Mouse (Mus musculus) neural tube, embryonic 10.5 days (tissue): ENCODE results near the gene Hgd.

Experiments
- DNase-seq: peaks from one replicate; pipeline ENCODE4 v3.0.0-alpha.2; 2017; ENCODE audit warnings: low spot score; ENCODE audit errors: extremely low spot score

Gene Hgd

GRCm38 (mm10) chr16:37579994-37580393 is at the start of gene Hgd:
TSS of gene Hgd (plus strand) at chr16:37580153.
- DNase-seq, result no peak

DNA sequence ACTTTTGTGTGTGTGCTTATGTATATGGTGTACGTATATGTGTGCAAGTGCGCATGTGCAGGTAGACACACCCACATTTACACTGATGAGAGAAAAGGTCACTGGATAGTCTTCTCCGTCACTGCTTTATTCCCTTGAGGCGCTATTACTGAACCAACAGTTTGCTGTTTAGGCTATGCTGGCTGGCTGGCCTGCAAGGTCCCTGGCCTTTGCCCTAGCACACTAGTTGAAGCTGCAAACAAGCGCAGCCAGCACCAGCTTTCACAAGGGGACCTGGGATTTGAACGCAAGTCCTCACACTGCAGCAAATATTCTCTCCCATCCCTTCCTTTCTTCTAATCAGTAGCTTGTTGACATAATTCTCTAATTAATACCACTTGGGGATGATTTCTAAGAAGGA is 49.8 kb upstream of the Hgd start:
- no peak for DNase-seq

- no peak for DNase-seq
Measured at GRCm38 (mm10) chr16:37532046-37532445, 47.9 kb upstream of the Hgd start.

GRCm38 (mm10) chr16:37533369-37534068 is 46.4 kb upstream of the Hgd start:
- no peak for DNase-seq

DNA sequence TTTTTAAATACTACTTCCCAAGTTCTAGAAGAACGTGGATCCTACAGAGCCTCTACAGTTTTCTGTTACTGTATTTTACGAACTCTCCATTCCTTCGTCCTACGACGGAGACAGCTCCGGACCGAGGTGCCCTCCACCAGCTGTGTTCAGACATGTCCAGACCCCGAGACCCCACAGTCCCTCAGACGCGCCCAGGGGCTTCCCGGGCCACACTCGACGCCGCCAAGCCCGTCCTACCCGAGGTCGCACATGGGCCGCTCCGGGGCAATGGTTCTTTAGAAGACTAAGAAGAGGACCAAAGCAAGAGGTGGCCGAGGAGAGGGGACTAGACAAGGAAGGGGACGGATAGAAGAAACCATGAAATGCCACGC is 40.7 kb upstream of the Hgd start:
- DNase-seq, result no peak

DNA sequence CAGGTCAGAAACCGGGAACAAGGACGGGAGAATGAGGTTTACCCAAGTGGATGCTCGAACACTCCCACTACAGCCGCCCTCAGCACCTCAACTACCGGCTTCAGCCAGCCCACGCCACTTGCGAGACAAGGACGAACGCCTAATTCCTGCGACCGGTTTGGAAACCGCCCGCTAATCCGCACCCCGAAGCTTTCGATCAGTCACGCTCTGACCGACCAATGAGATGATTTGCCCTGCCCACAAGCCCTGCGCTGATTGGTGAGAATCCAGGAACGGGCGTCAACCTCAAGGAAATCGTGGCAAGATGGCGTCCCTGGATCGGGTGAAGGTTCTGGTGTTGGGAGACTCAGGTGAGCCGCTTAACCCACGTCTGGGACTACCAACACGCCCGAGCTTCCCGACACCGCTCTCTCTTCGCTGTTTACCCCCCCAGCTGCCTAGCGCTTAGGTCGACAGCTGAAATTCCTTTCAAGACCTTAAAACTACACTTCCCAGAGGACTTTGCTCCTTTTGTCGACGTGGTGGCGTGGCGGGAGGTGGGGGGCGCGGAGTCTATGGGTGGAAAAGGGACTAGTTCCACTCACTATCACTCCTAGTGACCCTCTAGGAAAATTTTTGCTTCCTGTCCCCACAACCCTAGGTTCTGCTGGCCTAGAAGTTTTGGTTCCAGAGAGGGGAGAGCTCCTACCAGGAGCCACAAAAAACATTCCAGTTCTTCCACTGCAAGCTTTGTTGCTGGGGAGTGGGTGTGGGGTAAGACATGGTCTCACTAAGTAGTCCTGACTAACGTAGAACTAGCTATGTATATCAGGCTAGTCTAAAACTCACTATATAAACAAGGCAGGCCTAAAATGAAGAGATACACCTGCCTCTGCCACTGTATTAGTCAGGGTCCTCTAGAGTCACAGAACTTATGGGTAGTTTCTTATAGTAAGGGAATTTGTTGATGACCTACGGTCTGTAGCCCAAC is 40.1 kb upstream of the Hgd start, which contains the start of the genes Gtf2e1 and Rabl3:
TSS of gene Gtf2e1 (minus strand) at position 179 of the 970 bp plus-strand sequence.
TSS of gene Rabl3 (plus strand) at position 275 of the 970 bp plus-strand sequence.
- DNase-seq, result peak; percentile 95

DNA sequence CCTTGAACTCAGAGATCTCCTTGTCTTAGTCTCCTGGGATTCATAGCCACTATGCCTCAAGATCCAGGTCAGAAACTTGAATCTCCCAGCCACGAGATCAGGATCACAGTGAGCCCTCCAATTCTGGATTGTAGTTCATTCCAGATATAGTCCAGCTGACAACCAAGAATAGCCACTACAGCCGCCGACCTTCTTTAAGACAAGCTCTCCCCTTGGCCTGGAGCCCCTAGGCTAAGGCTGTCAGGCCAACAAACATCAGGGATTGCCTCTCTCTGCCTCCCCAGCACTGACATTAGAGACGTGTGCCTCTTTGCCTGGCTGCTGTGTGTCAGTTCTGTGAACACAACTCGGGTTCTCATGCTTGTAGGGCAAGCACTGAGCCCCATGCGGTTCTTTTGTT is 39.2 kb upstream of the Hgd start:
- no peak for DNase-seq

GRCm38 (mm10) chr16:37546312-37546711 is 33.6 kb upstream of the Hgd start:
- no peak for DNase-seq

DNA sequence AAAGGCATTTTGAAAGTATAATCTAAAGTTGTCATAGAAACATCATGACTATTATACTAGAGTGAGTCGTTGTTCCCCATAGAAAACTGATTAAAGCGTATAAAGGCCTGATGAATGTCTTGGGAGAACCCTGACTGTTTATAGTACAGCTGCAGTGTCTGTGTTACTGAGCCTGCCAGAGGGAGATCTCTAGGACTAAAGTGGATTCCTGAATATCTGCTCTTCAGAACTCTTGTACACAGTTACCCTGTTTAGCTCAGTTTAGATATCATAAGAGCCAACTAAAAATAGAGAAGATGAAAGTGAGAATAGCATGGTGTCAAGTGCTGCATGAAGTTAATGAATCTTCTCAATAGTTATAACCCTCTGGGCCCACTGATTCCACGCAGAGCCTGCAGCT is 29.7 kb upstream of the Hgd start:
- no peak for DNase-seq

DNA sequence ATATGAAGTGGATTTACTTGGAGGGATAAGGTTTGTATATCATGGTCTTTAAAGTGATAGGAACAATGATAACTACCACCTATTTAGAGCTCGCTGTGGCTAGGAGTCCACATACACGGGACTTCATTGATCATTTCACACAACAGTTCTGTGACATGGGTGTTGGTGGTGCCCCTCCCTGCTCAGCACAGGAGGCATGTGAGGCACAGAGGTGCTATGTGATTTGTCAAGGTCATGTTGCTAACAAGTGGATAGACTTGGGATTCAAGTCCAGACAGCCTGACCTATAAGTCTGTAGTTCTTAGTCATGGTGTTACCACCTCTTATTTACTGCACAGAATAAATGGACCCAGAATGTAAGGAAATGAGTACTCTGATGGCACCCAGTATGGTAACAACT is 29.0 kb upstream of the Hgd start:
- no peak for DNase-seq

DNA sequence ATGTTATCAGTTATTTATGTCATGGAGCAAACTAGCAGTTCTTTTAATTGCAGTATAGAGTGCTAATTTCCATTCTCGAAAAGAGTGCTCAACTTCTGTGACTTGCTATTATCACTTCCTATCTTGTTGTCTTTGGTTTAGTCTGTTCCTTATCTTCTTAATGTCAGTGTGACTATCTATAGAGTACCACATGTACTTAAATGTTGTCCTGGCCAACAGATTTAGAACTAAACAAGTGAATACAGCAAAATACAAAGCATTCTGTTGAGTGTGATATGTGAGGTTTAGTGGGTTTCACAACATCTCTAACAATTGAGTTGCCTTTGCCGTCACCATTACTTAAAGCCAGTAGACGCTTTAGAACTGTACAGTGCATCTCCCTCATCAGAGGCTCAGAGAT is 27.1 kb upstream of the Hgd start:
- DNase-seq, result no peak

DNA sequence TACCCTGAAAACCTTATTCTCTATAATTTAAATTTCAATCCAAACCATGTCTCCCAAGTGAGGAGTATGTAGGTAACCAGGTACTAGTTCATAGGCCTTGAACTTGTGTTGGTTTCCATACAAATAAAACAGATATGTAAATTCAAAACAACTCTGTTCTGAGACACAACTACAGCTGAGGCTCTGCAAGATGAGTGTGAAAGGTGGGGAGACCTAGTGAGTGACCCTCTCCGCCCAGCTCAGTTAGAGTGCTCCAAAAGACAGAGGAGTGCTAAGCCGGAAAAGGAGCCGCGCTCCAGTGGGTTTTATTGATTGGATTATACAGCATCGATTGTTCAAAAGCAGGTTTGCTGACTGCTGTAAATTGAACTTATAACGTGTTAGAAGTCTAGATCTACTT is 17.5 kb upstream of the Hgd start:
- no peak for DNase-seq

- DNase-seq, result no peak
Measured at GRCm38 (mm10) chr16:37562961-37563360, 17.0 kb upstream of the Hgd start.

GRCm38 (mm10) chr16:37565117-37565516 is 14.8 kb upstream of the Hgd start:
- DNase-seq, result no peak

DNA sequence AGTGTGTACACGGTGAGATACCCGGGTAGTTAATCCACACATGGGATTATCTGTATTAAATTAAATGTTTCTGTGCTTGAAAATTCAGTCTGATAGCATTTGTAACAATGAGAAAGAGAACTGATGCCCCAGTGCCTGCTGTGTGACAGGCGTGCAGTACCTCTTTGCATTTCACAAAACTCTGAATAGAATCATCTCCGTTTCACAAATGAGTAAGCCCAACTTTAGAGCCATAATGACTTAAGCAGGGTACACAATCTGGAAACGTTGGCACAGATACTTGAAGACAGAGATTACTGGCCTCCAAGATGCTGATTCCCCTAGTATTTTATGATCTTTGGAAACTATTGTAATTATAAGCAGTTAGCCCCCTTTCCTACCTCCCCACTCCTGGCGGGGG is 13.8 kb upstream of the Hgd start:
- no peak for DNase-seq

GRCm38 (mm10) chr16:37567113-37568050 is 12.6 kb upstream of the Hgd start:
- no peak for DNase-seq

DNA sequence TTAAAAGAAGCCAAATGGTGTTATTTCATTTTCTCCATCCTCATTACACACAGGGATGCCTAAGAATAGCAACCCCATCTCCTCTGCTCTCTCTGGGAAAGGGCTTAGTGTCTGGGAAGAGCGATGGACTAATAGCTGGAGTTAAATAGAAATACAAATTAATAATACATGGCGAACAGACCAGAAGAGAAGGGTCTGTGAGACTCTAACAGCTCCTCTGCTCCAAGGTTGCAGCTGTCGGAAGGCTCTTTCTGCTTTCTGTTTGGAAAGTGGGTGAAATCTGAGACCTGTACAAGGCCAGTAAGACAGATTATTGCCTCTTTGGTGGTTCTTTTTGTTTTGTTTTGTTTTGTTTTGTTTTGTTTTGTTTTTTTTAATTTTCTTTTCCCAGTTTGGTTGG is 8.4 kb upstream of the Hgd start:
- DNase-seq, result no peak

DNA sequence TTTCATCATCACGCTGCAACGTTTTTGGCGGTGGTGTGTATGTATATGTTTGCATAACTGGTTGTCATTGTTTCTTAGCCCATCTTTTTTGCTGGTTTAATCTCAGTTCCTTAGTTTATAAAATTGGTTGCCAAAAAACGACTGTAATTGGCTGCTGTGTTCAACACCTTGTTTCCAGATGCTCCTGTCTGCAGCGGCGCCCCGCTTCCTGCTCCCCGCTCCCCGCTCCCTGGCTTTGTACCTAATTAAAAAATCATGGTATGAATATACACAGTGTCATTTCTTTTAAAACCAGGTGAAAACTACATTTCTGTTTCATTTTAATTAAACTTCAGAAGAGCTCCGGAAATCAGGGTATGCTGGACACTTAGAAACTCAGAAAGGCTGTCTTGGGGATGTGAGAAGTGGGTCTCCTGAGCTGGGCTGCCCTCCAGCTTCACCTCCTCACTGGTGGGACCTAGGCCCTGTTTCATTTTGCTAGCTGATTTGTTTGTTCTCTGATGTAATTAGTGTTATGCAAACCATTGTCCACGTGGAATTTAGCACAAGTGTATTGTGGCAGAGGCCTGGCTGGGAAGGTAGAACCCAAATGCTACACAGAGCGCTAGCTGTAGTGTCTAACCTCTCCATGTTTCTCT is 7.7 kb upstream of the Hgd start:
- DNase-seq, result no peak

- DNase-seq, result no peak
Measured at GRCm38 (mm10) chr16:37573061-37573460, 6.9 kb upstream of the Hgd start.

GRCm38 (mm10) chr16:37575325-37575724 is 4.6 kb upstream of the Hgd start:
- DNase-seq, result no peak

- DNase-seq, result no peak
Measured at GRCm38 (mm10) chr16:37579591-37579990, 362 bp upstream of the Hgd start.
